Mouse (Mus musculus) limb, embryonic 13.5 days (tissue): ENCODE data around the gene Pde2a. TPM values are rescaled to one million over a fixed set of nuclear protein-coding genes. Genes with fewer than 3 reads are reported as not detected.

Source experiments
- ATAC-seq: fragments of 200-750 bp; cut with Nextera tagmentation; 2 replicates; pipeline ENCODE4 v1.8.0; 2017; ENCODE audit warnings: low read depth, moderate number of reproducible peaks, moderate TSS enrichment; ENCODE audit not compliant: low FRiP score
- H3K27ac ChIP-seq: fragments of 300-500 bp; sonication (generic); 2 replicates; pipeline ENCODE4 v1.5.1; 2015; ENCODE audit warnings: inconsistent platforms, mild to moderate bottlenecking, moderate library complexity
- H3K27me3 ChIP-seq: fragments of 300-500 bp; sonication (generic); 2 replicates; pipeline ENCODE4 v1.6.1; 2015; ENCODE audit warnings: mild to moderate bottlenecking, inconsistent platforms
- H3K36me3 ChIP-seq: fragments of 300-500 bp; sonication (generic); 2 replicates; pipeline ENCODE4 v1.6.1; 2015; ENCODE audit warnings: inconsistent platforms, mild to moderate bottlenecking, moderate library complexity
- H3K4me1 ChIP-seq: fragments of 300-500 bp; sonication (generic); 2 replicates; pipeline ENCODE4 v1.6.1; 2015; ENCODE audit warnings: inconsistent platforms
- H3K4me2 ChIP-seq: fragments of 300-500 bp; sonication (generic); replicated peaks from 2 replicates; pipeline ENCODE4 v1.6.1; 2015; ENCODE audit warnings: inconsistent platforms, mild to moderate bottlenecking, moderate library complexity
- H3K4me3 ChIP-seq: fragments of 300-500 bp; sonication (generic); 2 replicates; pipeline ENCODE4 v1.5.1; 2015; ENCODE audit warnings: moderate library complexity, mild to moderate bottlenecking, inconsistent platforms
- H3K9ac ChIP-seq: fragments of 300-500 bp; sonication (generic); 2 replicates; pipeline ENCODE4 v1.6.1; 2015; ENCODE audit warnings: mild to moderate bottlenecking, inconsistent platforms
- H3K9me3 ChIP-seq: fragments of 300-500 bp; sonication (generic); 2 replicates; pipeline ENCODE4 v1.6.1; 2016; ENCODE audit warnings: inconsistent platforms
- WGBS: fragments of 180-500 bp; shearing (Covaris S2); methylation state at CpG from one replicate; pipeline ENCODE4 v1.1.7; 2015; 5-methylcytosine and 5-hydroxymethylcytosine counted together
- polyA plus RNA-seq: library from polyadenylated mRNA; unstranded; fragments of >200 nt; fragmentation: Nextera tagmentation; extraction: Ambion mirVana; gene quantifications from 2 replicates; pipeline ENCODE4 v1.2.1, GENCODE M21; 2015

Pde2a gene
- polyA plus RNA-seq = 4.6 and 10.4 TPM in 2 replicates

DNA sequence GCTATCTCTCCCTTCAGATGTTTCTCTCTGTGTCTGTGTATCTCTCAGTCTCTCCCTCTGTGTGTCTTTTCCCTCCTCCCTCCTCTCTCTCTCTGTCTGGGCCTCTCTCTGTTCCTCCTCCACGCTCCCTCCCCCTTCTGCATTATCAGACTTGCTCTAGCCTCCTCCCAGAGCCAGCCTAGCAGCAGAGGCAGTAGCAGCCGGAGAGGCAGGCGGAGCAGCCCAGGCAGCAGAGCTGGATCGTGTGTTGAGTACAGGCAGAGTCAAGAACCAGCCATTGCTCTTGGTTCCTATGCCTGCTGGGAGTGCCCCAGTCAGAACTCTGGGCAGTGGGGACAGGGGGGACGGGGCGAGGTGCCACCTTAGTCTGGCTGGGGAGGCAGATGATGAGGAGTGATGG, at the start of gene Pde2a:
Gene Pde2a (plus strand): TSS at position 163 of the 400 bp plus-strand sequence.
- 26% methylated on average over 6 of the region's 6 CpGs for WGBS
- ATAC-seq = no peak
- Histone ChIP-seq H3K9ac (no peak within 1 kb of the TSS), H3K27me3 (peaks cover 37% of the 10 kb centered on the region), H3K4me2 (no peak within 1 kb of the TSS), H3K4me3 (no peak within 1 kb of the TSS), H3K9me3 (no peaks in the 10 kb centered on the region), H3K36me3 (no peaks in the 10 kb centered on the region), H3K4me1 (0 out of 2 replicates have a peak, but pooled peaks cover under 1% of the 10 kb centered on the region), H3K27ac (no peak within 1 kb of the TSS)

DNA sequence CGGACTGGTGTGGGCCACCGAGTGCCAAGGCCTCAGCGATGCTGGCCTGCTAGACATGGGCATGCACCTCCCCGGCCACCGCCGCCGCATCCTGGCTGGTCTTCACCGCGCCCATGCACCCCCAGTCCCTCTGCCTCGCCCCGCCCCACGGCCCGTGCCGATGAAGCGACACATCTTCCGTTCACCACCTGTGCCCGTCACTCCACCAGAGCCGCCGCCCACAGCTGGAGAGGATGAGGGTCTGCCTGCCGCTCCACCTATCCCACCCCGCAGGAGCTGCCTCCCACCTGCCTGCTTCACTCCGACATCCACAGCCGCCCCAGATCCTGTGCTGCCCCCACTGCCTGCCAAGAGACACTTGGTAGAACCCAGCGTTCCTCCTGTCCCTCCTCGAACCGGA, 48.4 kb upstream of the Pde2a start:
- Histone ChIP-seq H3K27ac (no peak overlapping the region), H3K36me3 (no peaks in the 10 kb centered on the region), H3K27me3 (no peaks in the 10 kb centered on the region), H3K4me1 (peaks cover 22% of the 10 kb centered on the region), H3K4me3 (no peak overlapping the region), H3K9ac (0 out of 2 replicates have a peak overlapping the region, but pooled peaks have one; percentile 8), H3K4me2 (no peak overlapping the region), H3K9me3 (no peaks in the 10 kb centered on the region)
- WGBS = 70% methylated on average over 26 of the region's 26 CpGs
- ATAC-seq = 0 out of 2 replicates have a peak, but pooled peaks have one; percentile 16

DNA sequence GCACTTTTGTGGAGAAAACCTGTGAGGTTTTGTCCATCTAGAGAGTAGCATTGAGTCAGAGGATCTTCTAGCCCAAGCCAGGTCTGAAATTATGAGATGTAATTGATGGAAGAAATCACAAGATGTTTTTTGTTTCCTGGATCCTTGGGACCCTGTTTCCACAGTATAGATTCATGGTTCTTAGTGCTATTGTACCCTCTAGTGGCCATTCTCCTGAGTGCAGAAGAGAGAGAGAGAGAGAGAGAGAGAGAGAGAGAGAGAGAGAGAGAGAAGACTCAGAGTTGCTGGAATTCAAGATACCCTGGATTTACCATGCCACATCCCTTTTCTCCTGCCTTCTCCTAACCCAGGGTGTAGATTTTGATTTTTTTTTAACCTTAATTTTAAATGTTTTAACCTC, 47.3 kb upstream of the Pde2a start:
- Histone ChIP-seq H3K27ac (no peak overlapping the region), H3K4me2 (no peak overlapping the region)

DNA sequence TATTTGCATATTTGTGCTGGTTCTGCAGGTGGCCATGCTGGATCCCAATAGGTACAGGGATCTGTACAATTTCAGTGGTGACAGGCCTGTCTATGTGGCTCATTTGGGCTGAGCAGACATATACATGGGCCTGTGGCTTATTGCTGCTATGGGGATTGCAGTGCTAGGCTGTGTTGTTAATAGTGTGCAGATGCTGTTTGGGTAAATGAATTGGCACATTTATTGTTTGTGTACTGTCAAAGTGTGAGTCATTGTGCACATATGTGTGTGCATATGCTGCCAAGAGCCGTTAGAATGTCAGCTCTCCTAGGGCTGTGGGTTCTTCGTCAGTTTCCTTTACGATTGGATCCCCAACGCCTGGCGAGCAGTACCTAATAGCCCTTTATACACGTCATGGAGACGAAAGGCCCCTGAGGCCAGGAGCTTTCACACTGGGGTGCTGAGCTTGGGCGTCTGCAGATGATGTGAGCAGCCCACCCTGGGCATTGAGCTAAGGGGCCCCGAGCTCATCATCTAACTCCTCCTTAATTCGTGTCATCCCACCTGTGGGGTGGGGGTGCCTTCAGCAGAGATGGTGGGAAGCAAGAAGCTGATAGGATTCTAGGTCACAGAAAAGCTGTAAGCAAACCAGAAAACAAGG, 44.7 kb upstream of the Pde2a start:
- Histone ChIP-seq H3K4me2 (no peak overlapping the region), H3K9me3 (no peaks in the 10 kb centered on the region), H3K4me3 (no peak overlapping the region), H3K27ac (no peak overlapping the region; the same call in 1 of the 2 replicates), H3K36me3 (no peaks in the 10 kb centered on the region), H3K9ac (no peak overlapping the region), H3K4me1 (peaks cover 20% of the 10 kb centered on the region), H3K27me3 (no peaks in the 10 kb centered on the region)
- WGBS = 39% methylated on average over 10 of the region's 10 CpGs
- ATAC-seq = no peak

More for the DNA sequence above, 47.3 kb upstream of the Pde2a start:
- no peak overlapping the region for H3K4me3 ChIP-seq
- ATAC-seq = peak; percentile 29; the same call in 1 of the 2 replicates
- peaks cover 20% of the 10 kb centered on the region for H3K4me1 ChIP-seq
- 0 out of 2 replicates have a peak overlapping the region, but pooled peaks have one; percentile 25 for H3K9ac ChIP-seq
- no peaks in the 10 kb centered on the region for H3K27me3 ChIP-seq
- H3K9me3 ChIP-seq = no peaks in the 10 kb centered on the region
- no peaks in the 10 kb centered on the region for H3K36me3 ChIP-seq

DNA sequence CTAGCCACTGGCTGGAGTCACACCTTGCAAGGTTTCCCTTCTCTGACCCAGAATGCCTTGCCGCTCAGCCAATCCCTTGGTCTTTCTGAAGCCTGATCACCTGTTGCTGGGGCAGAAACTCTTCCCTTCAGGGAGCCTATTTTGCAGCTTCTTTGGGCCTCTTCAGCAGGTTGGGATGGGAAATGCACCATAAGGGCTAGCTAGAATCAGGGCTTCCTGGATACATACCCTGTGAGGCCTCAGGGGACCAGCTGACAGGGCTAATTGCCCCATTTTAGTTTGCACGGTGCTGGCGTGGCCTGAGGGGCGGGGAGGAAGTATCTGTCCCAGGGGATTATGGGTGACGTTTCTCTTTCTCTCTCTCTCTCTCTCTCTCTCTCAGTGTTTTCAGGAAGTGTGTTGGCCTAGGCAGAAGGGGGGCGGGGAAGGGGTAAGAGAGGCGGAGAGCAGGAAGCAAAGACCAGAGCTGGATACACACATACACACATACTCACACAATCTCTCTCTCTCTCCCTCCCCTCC, 43.7 kb upstream of the Pde2a start:
- Histone ChIP-seq H3K27ac (0 out of 2 replicates have a peak overlapping the region, but pooled peaks have one; percentile 55), H3K4me2 (peak overlapping the region; percentile 48), H3K9ac (0 out of 2 replicates have a peak overlapping the region, but pooled peaks have one; percentile 39), H3K4me3 (peak overlapping the region; percentile 12; the same call in 1 of the 2 replicates), H3K36me3 (no peaks in the 10 kb centered on the region), H3K9me3 (no peaks in the 10 kb centered on the region), H3K4me1 (peaks cover 20% of the 10 kb centered on the region), H3K27me3 (no peaks in the 10 kb centered on the region)
- WGBS = 15% methylated on average over 6 of the region's 7 CpGs
- peak; percentile 29 for ATAC-seq

GRCm38 (mm10) chr7:101378285-101378684, 43.2 kb upstream of the Pde2a start:
- Histone ChIP-seq H3K9me3 (no peaks in the 10 kb centered on the region), H3K9ac (peak overlapping the region; percentile 39; the same call in 1 of the 2 replicates), H3K4me1 (peaks cover 20% of the 10 kb centered on the region), H3K4me2 (peak overlapping the region; percentile 48), H3K27ac (no peak overlapping the region), H3K4me3 (no peak overlapping the region; the same call in 1 of the 2 replicates), H3K36me3 (no peaks in the 10 kb centered on the region), H3K27me3 (no peaks in the 10 kb centered on the region)
- WGBS = 52% methylated on average over 3 of the region's 3 CpGs
- no peak for ATAC-seq

DNA sequence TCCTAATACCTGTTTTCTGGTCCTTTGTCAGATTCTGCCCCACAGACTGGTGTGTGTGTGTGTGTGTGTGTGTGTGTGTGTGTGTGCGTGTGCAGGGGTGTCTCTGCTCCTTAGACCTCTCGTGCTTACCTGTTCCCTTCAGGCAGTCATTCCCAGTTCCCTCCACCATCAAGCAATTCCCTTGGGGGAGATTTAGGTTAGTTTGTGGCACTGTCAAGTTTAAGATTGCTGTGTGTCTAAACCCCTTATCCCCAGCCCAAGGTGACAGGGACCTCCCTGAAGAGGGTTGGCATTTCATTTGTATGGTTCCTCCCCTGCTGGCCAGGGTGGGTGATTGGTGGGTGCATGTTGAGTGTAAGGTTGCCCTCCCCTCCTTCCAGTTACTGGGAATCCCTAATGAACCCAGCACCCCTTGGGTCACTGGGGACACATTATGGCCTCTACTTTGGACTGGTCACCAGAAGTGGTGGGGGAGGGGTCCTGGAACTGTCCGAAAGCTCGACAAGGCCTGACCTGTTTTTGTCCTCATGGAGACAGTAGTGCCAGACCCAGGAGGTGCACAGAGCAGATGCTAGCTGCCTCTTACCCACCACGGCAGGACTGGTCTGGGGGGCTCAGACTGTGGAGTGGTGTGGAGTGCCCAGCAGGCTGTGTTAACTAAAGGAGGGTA, 42.6 kb upstream of the Pde2a start:
- Histone ChIP-seq H3K9me3 (no peaks in the 10 kb centered on the region), H3K4me2 (peak overlapping the region; percentile 48), H3K27ac (no peak overlapping the region), H3K4me3 (no peak overlapping the region), H3K9ac (no peak overlapping the region), H3K36me3 (no peaks in the 10 kb centered on the region), H3K4me1 (peaks cover 20% of the 10 kb centered on the region), H3K27me3 (no peaks in the 10 kb centered on the region)
- WGBS = 63% methylated on average over 5 of the region's 5 CpGs
- no peak for ATAC-seq

- no peaks in the 10 kb centered on the region for H3K27me3 ChIP-seq
- H3K27ac ChIP-seq = no peak overlapping the region
- WGBS = 62% methylated on average over 2 of the region's 2 CpGs
- ATAC-seq = no peak
- H3K4me1 ChIP-seq = peaks cover 21% of the 10 kb centered on the region
- H3K36me3 ChIP-seq = no peaks in the 10 kb centered on the region
- no peaks in the 10 kb centered on the region for H3K9me3 ChIP-seq
- no peak overlapping the region for H3K9ac ChIP-seq
- H3K4me2 ChIP-seq = no peak overlapping the region
- H3K4me3 ChIP-seq = no peak overlapping the region
Observed at GRCm38 (mm10) chr7:101379732-101380131, 41.8 kb upstream of the Pde2a start.

DNA sequence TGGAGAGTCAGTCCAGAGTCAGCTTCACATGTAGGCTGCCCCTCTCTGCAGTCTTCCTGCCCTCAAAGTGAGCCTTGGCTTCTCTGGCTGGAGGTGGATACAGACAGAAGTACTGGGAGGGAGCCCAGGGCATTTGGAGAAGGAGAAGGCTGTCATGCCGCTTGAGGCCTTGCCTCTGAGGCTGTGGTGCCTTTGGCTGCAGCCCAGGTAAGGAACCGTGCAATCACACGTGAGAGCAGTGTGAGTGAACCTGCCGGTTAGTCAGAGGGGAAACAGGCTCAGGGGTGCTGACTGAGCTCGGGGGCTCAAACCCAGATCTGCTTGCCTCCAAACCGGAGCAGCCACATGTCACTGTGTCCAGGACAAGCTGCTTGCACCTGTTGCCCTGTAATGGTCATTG, 40.0 kb upstream of the Pde2a start:
- no peaks in the 10 kb centered on the region for H3K9me3 ChIP-seq
- ATAC-seq = no peak
- no peak overlapping the region for H3K27ac ChIP-seq
- WGBS = 78% methylated on average over 6 of the region's 6 CpGs
- H3K9ac ChIP-seq = no peak overlapping the region
- H3K4me2 ChIP-seq = no peak overlapping the region
- H3K27me3 ChIP-seq = no peaks in the 10 kb centered on the region
- no peaks in the 10 kb centered on the region for H3K36me3 ChIP-seq
- peaks cover 36% of the 10 kb centered on the region for H3K4me1 ChIP-seq
- H3K4me3 ChIP-seq = no peak overlapping the region

DNA sequence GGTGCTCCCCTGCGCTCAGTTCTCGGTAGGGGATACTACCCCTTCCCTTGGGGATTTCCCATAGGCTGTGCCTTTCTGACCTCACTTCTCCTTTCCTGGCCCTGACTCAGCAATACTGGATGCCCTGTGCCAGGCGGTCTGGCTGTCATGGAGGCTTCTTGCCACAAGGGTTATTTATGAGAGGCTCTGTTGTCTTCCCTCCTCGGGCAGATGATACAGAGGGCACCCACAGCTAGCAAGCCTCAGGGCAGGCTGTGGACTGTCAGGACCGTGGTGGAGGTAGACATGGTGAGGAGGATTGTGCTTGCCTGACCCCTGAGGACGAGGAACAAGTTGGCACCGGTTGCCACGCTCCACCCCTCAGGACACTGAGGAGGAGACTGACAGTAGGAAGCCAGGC, 39.1 kb upstream of the Pde2a start:
- 63% methylated on average over 8 of the region's 8 CpGs for WGBS
- Histone ChIP-seq H3K9ac (no peak overlapping the region), H3K4me2 (no peak overlapping the region), H3K9me3 (no peaks in the 10 kb centered on the region), H3K27ac (no peak overlapping the region), H3K36me3 (no peaks in the 10 kb centered on the region), H3K4me1 (peaks cover 28% of the 10 kb centered on the region), H3K4me3 (no peak overlapping the region), H3K27me3 (no peaks in the 10 kb centered on the region)
- ATAC-seq = no peak

DNA sequence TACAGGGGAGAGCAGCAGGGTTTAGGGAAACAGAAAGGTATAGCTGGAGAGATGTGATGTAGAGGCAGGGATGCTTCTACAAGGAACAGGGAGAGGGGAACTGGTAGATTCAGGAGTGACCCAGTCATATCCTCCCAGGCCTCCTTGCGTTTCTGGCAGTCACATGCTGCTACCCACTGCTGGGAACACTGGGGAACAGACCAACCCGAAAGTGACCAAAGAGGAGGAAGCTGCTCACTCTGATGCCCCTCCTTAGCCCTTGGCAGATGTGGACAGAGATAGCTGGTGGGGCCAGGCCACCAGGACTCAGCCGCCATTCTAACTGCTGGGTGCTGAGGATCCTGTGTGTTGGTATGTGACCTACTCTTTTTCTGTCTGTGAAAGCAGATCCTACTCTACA, 37.7 kb upstream of the Pde2a start:
- WGBS = 63% methylated on average over 3 of the region's 3 CpGs
- Histone ChIP-seq H3K9ac (no peak overlapping the region), H3K27me3 (no peaks in the 10 kb centered on the region), H3K36me3 (no peaks in the 10 kb centered on the region), H3K4me2 (no peak overlapping the region), H3K27ac (no peak overlapping the region), H3K9me3 (no peaks in the 10 kb centered on the region), H3K4me1 (peaks cover 17% of the 10 kb centered on the region), H3K4me3 (no peak overlapping the region)
- no peak for ATAC-seq

DNA sequence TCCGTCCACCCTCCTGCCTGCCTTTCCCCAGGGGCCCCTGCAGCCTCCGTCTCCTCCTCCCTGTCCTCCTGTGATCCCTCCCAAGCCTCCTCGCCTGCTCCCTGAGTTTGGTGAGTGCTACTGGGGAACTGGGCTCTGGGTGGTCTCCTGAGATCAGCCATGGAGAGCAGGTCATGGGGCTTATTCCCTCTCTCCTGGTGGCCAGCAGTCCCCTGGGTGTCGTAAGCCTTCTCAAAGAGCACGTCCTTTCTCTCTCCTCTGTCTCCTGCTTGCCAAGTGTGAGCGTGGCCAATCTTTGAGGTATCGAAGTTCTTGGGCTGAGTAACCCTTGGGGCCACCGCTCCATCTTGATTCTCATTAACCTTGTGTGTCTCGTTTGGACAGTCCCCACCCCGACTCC, 36.6 kb upstream of the Pde2a start:
- ATAC-seq = no peak
- H3K4me2 ChIP-seq = no peak overlapping the region
- WGBS = 64% methylated on average over 10 of the region's 10 CpGs

More for the DNA sequence above, 36.6 kb upstream of the Pde2a start:
- Histone ChIP-seq H3K4me1 (peaks cover 17% of the 10 kb centered on the region), H3K27ac (no peak overlapping the region), H3K36me3 (0 out of 2 replicates have a peak, but pooled peaks cover 4% of the 10 kb centered on the region), H3K9me3 (no peaks in the 10 kb centered on the region), H3K4me3 (no peak overlapping the region), H3K27me3 (no peaks in the 10 kb centered on the region), H3K9ac (no peak overlapping the region)
